Mouse (Mus musculus): Measurements from ENCODE around the gene Tas2r130.

GRCm38 (mm10) chr6:131660049-131660448 is 29.3 kb upstream of the Tas2r130 start, which contains the start of gene Tas2r107:
- TF ChIP-seq CTCF (IDR thresholded peaks at IDR 0.05; ENCODE audit: low read depth) (no peak), EP300 (IDR thresholded peaks at IDR 0.05; ENCODE audit: low read depth) (no peak)
